8 mouse cellular contexts compared by ENCODE assay signal in genomic region chr17:84116340-84117279, GRCm38 (mm10).
A peak's percentile ranks its signal among the peaks of the same experiment; 100 is the strongest.
DNase-seq lines count a peak whose midpoint lies in the region; ATAC-seq lines count a peak whose summit lies in the region.

No protein-coding gene starts in this region.

- ATAC-seq in erythroid progenitor cell, adult 5-6 weeks (replicated peaks; ENCODE audit: low FRiP score, poor library complexity, severe bottlenecking): peak; percentile 22; the same call in 1 of the 2 replicates
- peak; percentile 32 for ATAC-seq in megakaryocyte, adult 5-6 weeks (ENCODE audit: poor library complexity, severe bottlenecking)

- peak; percentile 55 to 83 for DNase-seq in urinary bladder, adult 18-20 months (ENCODE audit: low spot score in 2 of 2)
- DNase-seq in urinary bladder, postnatal 4 days (ENCODE audit: low spot score in 2 of 2): no peak
- peak; percentile 74 to 81 for DNase-seq in urinary bladder, postnatal 36 days (ENCODE audit: low spot score in 2 of 2)
- no peak for DNase-seq in left cerebral cortex, adult 9 months (ENCODE audit: low spot score in 2 of 2)
- no peak for DNase-seq in cerebellum, postnatal 25 days
- no peak for DNase-seq in kidney, postnatal 14 days

Comparison
In these comparisons a context has a peak if more than half of its experiments do, and no peak if none do; other contexts are left out.
1. DNase-seq: peak in urinary bladder, adult 18-20 months (2 of 2) and urinary bladder, postnatal 36 days (2 of 2); none in urinary bladder, postnatal 4 days (0 of 2), left cerebral cortex, adult 9 months (0 of 2), cerebellum, postnatal 25 days (0 of 2) and kidney, postnatal 14 days (single experiment).